Mouse (Mus musculus): ENCODE results near the gene Slc24a3.

- TF ChIP-seq CTCF (IDR thresholded peaks at IDR 0.05; ENCODE audit: low read depth, low read length) (no peak), POLR2A (IDR thresholded peaks at IDR 0.05; ENCODE audit: extremely low read depth, insufficient read depth, low read length) (no peak)
Observed at GRCm38 (mm10) chr2:145682924-145683323, 515.4 kb downstream of the Slc24a3 start.

Measured in liver, adult 2 months (tissue).